Mouse (Mus musculus) midbrain, embryonic 15.5 days (tissue): ENCODE measurements around the gene Eif3k. TPM values are rescaled to one million over a fixed set of nuclear protein-coding genes. Genes with fewer than 3 reads are reported as not detected.

Experiments used
- ATAC-seq: fragments of 200-750 bp; cut with Nextera tagmentation; replicated peaks from 2 replicates; pipeline ENCODE4 v1.8.0; 2017; ENCODE audit warnings: moderate TSS enrichment
- H3K27ac ChIP-seq: fragments of 300-500 bp; sonication (generic); 2 replicates; pipeline ENCODE4 v1.5.1; 2015; ENCODE audit warnings: mild to moderate bottlenecking, inconsistent platforms
- H3K27me3 ChIP-seq: fragments of 300-500 bp; sonication (generic); replicated peaks from 2 replicates; pipeline ENCODE4 v1.6.1; 2015; ENCODE audit warnings: inconsistent platforms
- H3K36me3 ChIP-seq: fragments of 300-500 bp; sonication (generic); replicated peaks from 2 replicates; pipeline ENCODE4 v1.6.1; 2015; ENCODE audit warnings: inconsistent platforms
- H3K4me1 ChIP-seq: fragments of 300-500 bp; sonication (generic); 2 replicates; pipeline ENCODE4 v1.6.1; 2015; ENCODE audit warnings: inconsistent platforms
- H3K4me2 ChIP-seq: fragments of 300-500 bp; sonication (generic); 2 replicates; pipeline ENCODE4 v1.6.1; 2015; ENCODE audit warnings: inconsistent platforms, mild to moderate bottlenecking, moderate library complexity
- H3K4me3 ChIP-seq: fragments of 300-500 bp; sonication (generic); 2 replicates; pipeline ENCODE4 v1.5.1; 2015; ENCODE audit warnings: mild to moderate bottlenecking, inconsistent platforms
- H3K9ac ChIP-seq: fragments of 300-500 bp; sonication (generic); 2 replicates; pipeline ENCODE4 v1.6.1; 2015; ENCODE audit warnings: mild to moderate bottlenecking, inconsistent platforms
- H3K9me3 ChIP-seq: fragments of 300-500 bp; sonication (generic); 2 replicates; pipeline ENCODE4 v1.6.1; 2016; ENCODE audit warnings: inconsistent platforms
- WGBS: fragments of 180-500 bp; shearing (Covaris S2); methylation state at CpG from one replicate; pipeline ENCODE4 v1.1.7; 2015; ENCODE audit warnings: mixed read lengths; 5-methylcytosine and 5-hydroxymethylcytosine counted together
- polyA plus RNA-seq: library from polyadenylated mRNA; unstranded; fragments of >200 nt; fragmentation: Nextera tagmentation; extraction: Ambion mirVana; gene quantifications from 2 replicates; pipeline ENCODE4 v1.2.1, GENCODE M21; 2015

Eif3k gene
- polyA plus RNA-seq = 269 and 284 TPM in 2 replicates

- peak; percentile 97 for ATAC-seq
- H3K4me3 ChIP-seq = peak within 1 kb of the TSS; percentile 73
- H3K36me3 ChIP-seq = peaks cover 17% of the 10 kb centered on the region
- peak within 1 kb of the TSS; percentile 79 for H3K27ac ChIP-seq
- H3K4me2 ChIP-seq = peak within 1 kb of the TSS; percentile 86
- H3K9me3 ChIP-seq = no peaks in the 10 kb centered on the region
- peak within 1 kb of the TSS; percentile 66 for H3K9ac ChIP-seq
- H3K27me3 ChIP-seq = no peaks in the 10 kb centered on the region
- WGBS = under 1% methylated on average over 34 of the region's 36 CpGs
- H3K4me1 ChIP-seq = peaks cover 21% of the 10 kb centered on the region
Observed at GRCm38 (mm10) chr7:28981651-28982273, at the start of gene Eif3k, which contains the start of gene Map4k1. Gene Eif3k (minus strand): TSS chr7:28981864. Gene Map4k1 (plus strand): TSS chr7:28982050.

GRCm38 (mm10) chr7:29029690-29030656 is 48.3 kb upstream of the Eif3k start:
- Histone ChIP-seq H3K4me3 (no peak overlapping the region), H3K36me3 (no peaks in the 10 kb centered on the region), H3K4me1 (no peaks in the 10 kb centered on the region), H3K9ac (no peak overlapping the region), H3K9me3 (no peaks in the 10 kb centered on the region), H3K4me2 (no peak overlapping the region), H3K27ac (no peak overlapping the region), H3K27me3 (no peaks in the 10 kb centered on the region)
- 92% methylated on average over 14 of the region's 14 CpGs for WGBS
- no peak for ATAC-seq

- 87% methylated on average over 6 of the region's 6 CpGs for WGBS
- Histone ChIP-seq H3K9me3 (no peaks in the 10 kb centered on the region), H3K27ac (no peak overlapping the region), H3K4me3 (no peak overlapping the region), H3K4me1 (no peaks in the 10 kb centered on the region), H3K36me3 (no peaks in the 10 kb centered on the region), H3K4me2 (no peak overlapping the region), H3K9ac (no peak overlapping the region), H3K27me3 (no peaks in the 10 kb centered on the region)
- no peak for ATAC-seq
Observed at GRCm38 (mm10) chr7:29028761-29029160, 47.1 kb upstream of the Eif3k start.

GRCm38 (mm10) chr7:29026811-29027210 is 45.1 kb upstream of the Eif3k start:
- Histone ChIP-seq H3K27me3 (no peaks in the 10 kb centered on the region), H3K9ac (no peak overlapping the region), H3K4me3 (no peak overlapping the region), H3K36me3 (no peaks in the 10 kb centered on the region), H3K4me1 (no peaks in the 10 kb centered on the region), H3K9me3 (no peaks in the 10 kb centered on the region), H3K27ac (no peak overlapping the region), H3K4me2 (no peak overlapping the region)
- 70% methylated on average over 4 of the region's 4 CpGs for WGBS
- ATAC-seq = no peak

- H3K4me3 ChIP-seq = no peak overlapping the region
- 88% methylated on average over 5 of the region's 5 CpGs for WGBS
- H3K27ac ChIP-seq = no peak overlapping the region
- 0 out of 2 replicates have a peak, but pooled peaks cover 2% of the 10 kb centered on the region for H3K27me3 ChIP-seq
- H3K4me2 ChIP-seq = no peak overlapping the region
- no peaks in the 10 kb centered on the region for H3K4me1 ChIP-seq
- no peaks in the 10 kb centered on the region for H3K9me3 ChIP-seq
- ATAC-seq = no peak
- H3K36me3 ChIP-seq = no peaks in the 10 kb centered on the region
- H3K9ac ChIP-seq = no peak overlapping the region
Observed at GRCm38 (mm10) chr7:29026195-29026594, 44.5 kb upstream of the Eif3k start.

- no peak for ATAC-seq
- H3K27ac ChIP-seq = no peak overlapping the region
- H3K4me3 ChIP-seq = no peak overlapping the region
- H3K4me1 ChIP-seq = no peaks in the 10 kb centered on the region
- no peak overlapping the region for H3K4me2 ChIP-seq
- no peaks in the 10 kb centered on the region for H3K36me3 ChIP-seq
- H3K9me3 ChIP-seq = no peaks in the 10 kb centered on the region
- WGBS = 81% methylated on average over 7 of the region's 7 CpGs
- H3K27me3 ChIP-seq = peaks cover 9% of the 10 kb centered on the region
- no peak overlapping the region for H3K9ac ChIP-seq
Observed at GRCm38 (mm10) chr7:29025566-29025965, 43.9 kb upstream of the Eif3k start.

GRCm38 (mm10) chr7:29023514-29023913 is 41.9 kb upstream of the Eif3k start:
- Histone ChIP-seq H3K27me3 (peaks cover 29% of the 10 kb centered on the region), H3K27ac (no peak overlapping the region), H3K4me3 (no peak overlapping the region), H3K36me3 (no peaks in the 10 kb centered on the region), H3K9ac (no peak overlapping the region), H3K9me3 (no peaks in the 10 kb centered on the region), H3K4me2 (no peak overlapping the region), H3K4me1 (peaks cover 8% of the 10 kb centered on the region)
- WGBS = 94% methylated on average over 8 of the region's 8 CpGs
- ATAC-seq = no peak

GRCm38 (mm10) chr7:29022479-29022878 is 40.8 kb upstream of the Eif3k start:
- Histone ChIP-seq H3K27ac (no peak overlapping the region), H3K4me1 (peaks cover 8% of the 10 kb centered on the region), H3K9me3 (no peaks in the 10 kb centered on the region), H3K27me3 (peaks cover 40% of the 10 kb centered on the region), H3K4me2 (no peak overlapping the region), H3K4me3 (no peak overlapping the region), H3K9ac (no peak overlapping the region), H3K36me3 (no peaks in the 10 kb centered on the region)
- 88% methylated on average over 8 of the region's 8 CpGs for WGBS
- ATAC-seq = no peak

- Histone ChIP-seq H3K27ac (no peak overlapping the region), H3K4me2 (peak overlapping the region; percentile 61), H3K9ac (peak overlapping the region; percentile 23), H3K36me3 (no peaks in the 10 kb centered on the region), H3K9me3 (no peaks in the 10 kb centered on the region; the same call in 1 of the 2 replicates), H3K27me3 (peaks cover 40% of the 10 kb centered on the region), H3K4me1 (peaks cover 8% of the 10 kb centered on the region), H3K4me3 (peak overlapping the region; percentile 38)
- WGBS = 4% methylated on average over 81 of the region's 88 CpGs
- no peak for ATAC-seq
Observed at GRCm38 (mm10) chr7:29019447-29020220, 38.0 kb upstream of the Eif3k start.

- Histone ChIP-seq H3K27ac (no peak overlapping the region), H3K9me3 (no peaks in the 10 kb centered on the region; the same call in 1 of the 2 replicates), H3K4me2 (no peak overlapping the region), H3K36me3 (no peaks in the 10 kb centered on the region), H3K27me3 (peaks cover 40% of the 10 kb centered on the region), H3K9ac (no peak overlapping the region), H3K4me3 (no peak overlapping the region), H3K4me1 (peaks cover 8% of the 10 kb centered on the region)
- WGBS = 85% methylated on average over 7 of the region's 7 CpGs
- ATAC-seq = no peak
Observed at GRCm38 (mm10) chr7:29017222-29017621, 35.6 kb upstream of the Eif3k start.

- H3K27me3 ChIP-seq = peaks cover 40% of the 10 kb centered on the region
- H3K27ac ChIP-seq = no peak overlapping the region
- H3K4me2 ChIP-seq = no peak overlapping the region
- peaks cover 8% of the 10 kb centered on the region for H3K4me1 ChIP-seq
- ATAC-seq = no peak
- H3K9me3 ChIP-seq = no peaks in the 10 kb centered on the region; the same call in 1 of the 2 replicates
- no peak overlapping the region for H3K4me3 ChIP-seq
- H3K9ac ChIP-seq = no peak overlapping the region
- H3K36me3 ChIP-seq = no peaks in the 10 kb centered on the region
- WGBS = 85% methylated on average over 7 of the region's 7 CpGs
Observed at GRCm38 (mm10) chr7:29016440-29016839, 34.8 kb upstream of the Eif3k start.

GRCm38 (mm10) chr7:29014984-29015383 is 33.3 kb upstream of the Eif3k start:
- H3K27ac ChIP-seq = no peak overlapping the region
- H3K9me3 ChIP-seq = no peaks in the 10 kb centered on the region; the same call in 1 of the 2 replicates
- no peaks in the 10 kb centered on the region for H3K36me3 ChIP-seq
- 97% methylated on average over 1 of the region's 1 CpGs for WGBS
- H3K4me3 ChIP-seq = no peak overlapping the region
- no peak for ATAC-seq
- H3K4me2 ChIP-seq = no peak overlapping the region
- H3K9ac ChIP-seq = no peak overlapping the region
- peaks cover 25% of the 10 kb centered on the region for H3K27me3 ChIP-seq
- H3K4me1 ChIP-seq = peaks cover 8% of the 10 kb centered on the region
